Comparison of ENCODE assay signal across 8 mouse cellular contexts in genomic region chr2:181520118-181520935, GRCm38 (mm10). TPM values are rescaled to one million over a fixed set of nuclear protein-coding genes. Genes with fewer than 3 reads are reported as not detected.
DNase-seq lines count a peak whose midpoint lies in the region; ATAC-seq and TF ChIP-seq lines count a peak whose summit lies in the region.

Gene Dnajc5, plus strand, starts transcription at chr2:181520485.

- peak within 1 kb of the TSS; percentile 62 for H3K4me2 ChIP-seq in lung, postnatal 0 days (replicated peaks; ENCODE audit: low read depth, low read length)

- H3K9ac ChIP-seq in lung, postnatal 0 days (replicated peaks; ENCODE audit: low read depth), result peak within 1 kb of the TSS; percentile 96

- WGBS in hindbrain, embryonic 10.5 days, result under 1% methylated on average over 74 of the region's 74 CpGs
- WGBS in lung, postnatal 0 days, result 0% methylated on average over 65 of the region's 74 CpGs

- no peak for TF ChIP-seq EP300 in lung, postnatal 0 days (IDR thresholded peaks at IDR 0.05)

- H3K27ac ChIP-seq in hindbrain, embryonic 10.5 days, result peak within 1 kb of the TSS; percentile 98
- H3K27ac ChIP-seq in lung, postnatal 0 days (ENCODE audit: low read length), result peak within 1 kb of the TSS; percentile 99

- H3K4me3 ChIP-seq in hindbrain, embryonic 10.5 days, result peak within 1 kb of the TSS; percentile 76
- H3K4me3 ChIP-seq in lung, postnatal 0 days (ENCODE audit: low read depth, low read length), result peak within 1 kb of the TSS; percentile 99

- no peak for TF ChIP-seq CTCF in lung, postnatal 0 days (IDR thresholded peaks at IDR 0.05)

- DNase-seq in MN1 (ENCODE audit: low spot score), result peak; percentile 98
- DNase-seq in cerebellum, adult 9-10 months, result peak; percentile 98
- peak; percentile 97 for DNase-seq in hindbrain, embryonic 10.5 days (ENCODE audit: low spot score)
- peak; percentile 99 for DNase-seq in layer of hippocampus, adult 9-11 months
- DNase-seq in lung, postnatal 0 days (ENCODE audit: low spot score), result peak; percentile 99
- peak; percentile 90 for DNase-seq in ovary, postnatal 14 days (ENCODE audit: low spot score)
- DNase-seq in thymus, postnatal 14 days, result peak; percentile 99

- peak; percentile 96 for ATAC-seq in frontal cortex, adult (ENCODE audit: low TSS enrichment)
- ATAC-seq in lung, postnatal 0 days, result peak; percentile 98

- no peaks in the 10 kb centered on the region for H3K9me3 ChIP-seq in hindbrain, embryonic 10.5 days
- H3K9me3 ChIP-seq in lung, postnatal 0 days (ENCODE audit: low read length), result no peaks in the 10 kb centered on the region

- H3K36me3 ChIP-seq in hindbrain, embryonic 10.5 days, result peaks cover 43% of the 10 kb centered on the region
- peaks cover 14% of the 10 kb centered on the region; the same call in 1 of the 2 replicates for H3K36me3 ChIP-seq in lung, postnatal 0 days (ENCODE audit: insufficient read depth, low read length)

- peaks cover 23% of the 10 kb centered on the region for H3K4me1 ChIP-seq in hindbrain, embryonic 10.5 days (replicated peaks)
- peaks cover 12% of the 10 kb centered on the region; the same call in 1 of the 2 replicates for H3K4me1 ChIP-seq in lung, postnatal 0 days (ENCODE audit: insufficient read depth, low read depth, low read length)

- no peaks in the 10 kb centered on the region for H3K27me3 ChIP-seq in hindbrain, embryonic 10.5 days (ENCODE audit: insufficient read depth, poor library complexity, severe bottlenecking)
- no peaks in the 10 kb centered on the region for H3K27me3 ChIP-seq in lung, postnatal 0 days (replicated peaks; ENCODE audit: insufficient read depth, low read length)

RNA-seq across cellular contexts. Expression of gene Dnajc5, which starts in this region (rescaled TPM):
- polyA plus RNA-seq in hindbrain, embryonic 10.5 days (2016; fragmentation: Nextera tagmentation; extraction: Ambion mirVana), result 101 and 108 TPM in 2 replicates
- 57.2 and 59.5 TPM in 2 replicates for polyA plus RNA-seq in lung, postnatal 0 days (2015; fragmentation: Nextera tagmentation; extraction: Ambion mirVana)

Comparison
In these comparisons a context has a peak if more than half of its experiments do, and no peak if none do; other contexts are left out.
1. Peak in every context shown above with its lines: DNase-seq, ATAC-seq, H3K4me3 ChIP-seq and H3K27ac ChIP-seq.